Mouse (Mus musculus) heart, postnatal 0 days (tissue): ENCODE measurements around the gene Tnni3. TPM values are rescaled to one million over a fixed set of nuclear protein-coding genes. Genes with fewer than 3 reads are reported as not detected.

Experiments
- ATAC-seq: fragments of 200-750 bp; cut with Nextera tagmentation; 2 replicates; pipeline ENCODE4 v1.8.0; 2017; ENCODE audit warnings: low read depth, moderate number of reproducible peaks, moderate library complexity; ENCODE audit not compliant: insufficient read depth
- DNase-seq: peaks from one replicate; pipeline ENCODE4 v3.0.0-alpha.2; 2016; ENCODE audit warnings: low spot score
- H3K27ac ChIP-seq: fragments of 300-500 bp; sonication (generic); 2 replicates; pipeline ENCODE4 v1.5.1; 2014; ENCODE audit warnings: low read depth, mild to moderate bottlenecking
- H3K27me3 ChIP-seq: fragments of 300-500 bp; sonication (generic); 2 replicates; pipeline ENCODE4 v1.6.1; 2014; ENCODE audit warnings: low read length, mixed read lengths; ENCODE audit not compliant: control insufficient read depth, insufficient read depth
- H3K36me3 ChIP-seq: fragments of 300-500 bp; sonication (generic); replicated peaks from 2 replicates; pipeline ENCODE4 v1.6.1; 2014; ENCODE audit warnings: low read length, mixed read lengths; ENCODE audit not compliant: control insufficient read depth, insufficient read depth
- H3K4me1 ChIP-seq: fragments of 300-500 bp; sonication (generic); 2 replicates; pipeline ENCODE4 v1.6.1; 2014; ENCODE audit warnings: antibody characterized with exemption; ENCODE audit not compliant: control insufficient read depth, insufficient read depth
- H3K4me2 ChIP-seq: fragments of 300-500 bp; sonication (generic); 2 replicates; pipeline ENCODE4 v1.6.1; 2014; ENCODE audit warnings: low read depth, mild to moderate bottlenecking, low read length, moderate library complexity
- H3K4me3 ChIP-seq: fragments of 300-500 bp; sonication (generic); 2 replicates; pipeline ENCODE4 v1.5.1; 2014; ENCODE audit warnings: low read depth, low read length
- H3K9ac ChIP-seq: fragments of 300-500 bp; sonication (generic); replicated peaks from 2 replicates; pipeline ENCODE4 v1.6.1; 2014; ENCODE audit warnings: low read depth, low read length, mixed read lengths
- H3K9me3 ChIP-seq: fragments of 300-500 bp; sonication (generic); replicated peaks from 2 replicates; pipeline ENCODE4 v1.6.1; 2016; ENCODE audit warnings: low read length; ENCODE audit not compliant: control insufficient read depth
- CTCF ChIP-seq: IDR thresholded peaks from 2 replicates; pipeline ENCODE4 v1.5.1; 2016; ENCODE audit warnings: antibody characterized with exemption, control low read depth, low read depth
- EP300 ChIP-seq: IDR thresholded peaks from 2 replicates; pipeline ENCODE4 v1.6.1; 2016; ENCODE audit warnings: antibody characterized with exemption, low read depth
- WGBS: fragments of 180-500 bp; shearing (Covaris S2); extraction: QIAGEN DNeasy Blood & Tissue Kit; methylation state at CpG from one replicate; pipeline ENCODE4 v1.1.7; 2014; 5-methylcytosine and 5-hydroxymethylcytosine counted together
- polyA plus RNA-seq: library from polyadenylated mRNA; unstranded; fragments of >200 nt; fragmentation: Nextera tagmentation; extraction: Ambion mirVana; gene quantifications from 2 replicates; pipeline ENCODE4 v1.2.1, GENCODE M21; 2015
- total RNA-seq: library from RNA; depleted of rRNA; stranded (reverse); fragments of >200 nt; gene quantifications from 2 replicates; pipeline ENCODE4 v1.2.3, GENCODE M21; 2014; ENCODE audit warnings: low replicate concordance

Tnni3 gene
- total and polyA plus RNA-seq, 2 experiments from 2014 or later = 5,473 to 8,811 TPM

DNA sequence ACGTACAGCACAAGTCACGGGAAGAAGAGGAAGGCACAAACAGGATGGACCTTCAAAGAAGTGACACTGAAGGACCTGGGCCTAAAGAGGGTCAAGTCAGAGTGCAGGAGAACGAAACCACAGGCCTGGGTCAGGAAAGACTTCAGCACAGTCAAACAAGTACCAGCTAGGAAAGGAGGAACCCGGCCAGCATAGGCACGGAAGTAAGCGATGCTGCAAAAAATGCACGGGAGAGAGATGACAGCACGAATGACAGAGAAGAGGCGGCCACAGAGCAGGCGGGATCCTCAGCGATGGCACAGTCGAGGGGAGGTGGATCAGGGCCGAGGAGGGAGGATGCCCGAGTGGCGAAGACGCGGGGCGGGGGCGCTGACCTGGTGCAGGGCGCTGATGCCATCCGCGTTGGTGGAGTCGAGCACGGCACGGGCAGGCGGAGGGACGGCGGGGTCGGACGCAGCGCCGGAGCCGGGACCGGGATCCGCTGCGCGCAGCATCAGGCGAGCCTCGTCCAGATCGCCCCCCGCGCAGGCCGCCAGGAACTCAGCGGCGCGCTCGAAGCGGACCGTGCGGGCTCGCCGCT lies 23.0 kb downstream of the Tnni3 start:
- Histone ChIP-seq H3K36me3 (peaks cover 18% of the 10 kb centered on the region), H3K9ac (peak overlapping the region; percentile 99), H3K9me3 (no peaks in the 10 kb centered on the region), H3K27me3 (no peaks in the 10 kb centered on the region), H3K4me3 (peak overlapping the region; percentile 97), H3K4me2 (peak overlapping the region; percentile 89), H3K27ac (peak overlapping the region; percentile 95), H3K4me1 (peaks cover 33% of the 10 kb centered on the region)
- DNase-seq (peak; percentile 13), ATAC-seq (peak; percentile 18)
- TF ChIP-seq EP300 = no peak
- TF ChIP-seq CTCF = no peak
- WGBS = 1% methylated on average over 18 of the region's 52 CpGs

- peaks cover 36% of the 10 kb centered on the region for H3K36me3 ChIP-seq
- H3K4me2 ChIP-seq = peak overlapping the region; percentile 89
- TF ChIP-seq CTCF = no peak
- TF ChIP-seq EP300 = no peak
- H3K9me3 ChIP-seq = no peaks in the 10 kb centered on the region
- peak overlapping the region; percentile 51 for H3K27ac ChIP-seq
- no peaks in the 10 kb centered on the region for H3K27me3 ChIP-seq
- 53% methylated on average over 4 of the region's 4 CpGs for WGBS
- peaks cover 33% of the 10 kb centered on the region for H3K4me1 ChIP-seq
- no peak for ATAC-seq
- peak overlapping the region; percentile 45; the same call in 1 of the 2 replicates for H3K9ac ChIP-seq
- no peak for DNase-seq
- peak overlapping the region; percentile 25 for H3K4me3 ChIP-seq
These were observed 25.0 kb downstream of the Tnni3 start for GRCm38 (mm10) chr7:4499034-4499433.

DNA sequence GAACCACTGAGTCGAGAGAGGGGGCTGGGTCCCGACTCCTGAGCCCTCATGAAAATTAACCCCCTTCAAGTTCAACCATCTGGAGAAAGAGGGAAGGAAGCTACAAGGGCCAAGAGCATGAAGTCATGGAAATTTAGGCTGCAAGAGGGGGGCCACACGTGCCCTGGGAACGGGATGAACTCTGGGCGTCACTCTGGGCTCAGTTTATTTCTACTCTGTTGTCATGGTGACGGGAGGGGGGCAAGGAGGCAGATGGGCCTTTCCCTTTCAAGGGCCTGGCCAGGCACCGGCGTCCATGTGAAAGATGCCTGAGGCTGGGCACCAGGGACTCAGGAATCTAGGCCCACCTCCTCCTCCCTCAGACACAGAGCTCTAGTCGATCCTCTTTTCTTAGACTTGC lies 25.8 kb downstream of the Tnni3 start:
- H3K4me3 ChIP-seq = peak overlapping the region; percentile 25; the same call in 1 of the 2 replicates
- H3K9me3 ChIP-seq = no peaks in the 10 kb centered on the region
- DNase-seq (peak; percentile 90), ATAC-seq (peak; percentile 46)
- 0 out of 2 replicates have a peak overlapping the region, but pooled peaks have one; percentile 45 for H3K9ac ChIP-seq
- TF ChIP-seq EP300 (peak; percentile 87), CTCF (no peak)
- H3K27ac ChIP-seq = peak overlapping the region; percentile 51
- H3K4me1 ChIP-seq = peaks cover 34% of the 10 kb centered on the region
- H3K27me3 ChIP-seq = no peaks in the 10 kb centered on the region
- H3K36me3 ChIP-seq = peaks cover 40% of the 10 kb centered on the region
- H3K4me2 ChIP-seq = peak overlapping the region; percentile 89
- 11% methylated on average over 9 of the region's 9 CpGs for WGBS

- peak overlapping the region; percentile 51 for H3K27ac ChIP-seq
- H3K36me3 ChIP-seq = peaks cover 40% of the 10 kb centered on the region
- DNase-seq (no peak), ATAC-seq (no peak)
- H3K4me2 ChIP-seq = peak overlapping the region; percentile 89
- peaks cover 40% of the 10 kb centered on the region for H3K4me1 ChIP-seq
- H3K9ac ChIP-seq = no peak overlapping the region
- WGBS = 82% methylated on average over 9 of the region's 9 CpGs
- no peaks in the 10 kb centered on the region for H3K27me3 ChIP-seq
- H3K4me3 ChIP-seq = no peak overlapping the region
- TF ChIP-seq EP300 (no peak), CTCF (no peak)
- no peaks in the 10 kb centered on the region for H3K9me3 ChIP-seq
These were observed 26.6 kb downstream of the Tnni3 start for GRCm38 (mm10) chr7:4497271-4497903.

- peaks cover 46% of the 10 kb centered on the region for H3K36me3 ChIP-seq
- ATAC-seq (no peak), DNase-seq (no peak)
- H3K4me3 ChIP-seq = no peak overlapping the region
- 92% methylated on average over 3 of the region's 3 CpGs for WGBS
- peaks cover 42% of the 10 kb centered on the region for H3K4me1 ChIP-seq
- H3K9ac ChIP-seq = no peak overlapping the region
- H3K27me3 ChIP-seq = no peaks in the 10 kb centered on the region
- no peak overlapping the region for H3K4me2 ChIP-seq
- no peak for TF ChIP-seq CTCF
- TF ChIP-seq EP300 = no peak
- H3K9me3 ChIP-seq = no peaks in the 10 kb centered on the region
- H3K27ac ChIP-seq = no peak overlapping the region
These were observed 27.6 kb downstream of the Tnni3 start for GRCm38 (mm10) chr7:4496468-4496867.
